Mouse (Mus musculus): ENCODE results near the gene Sh3bp5. TPM values are rescaled to one million over a fixed set of nuclear protein-coding genes. Genes with fewer than 3 reads are reported as not detected.

Sh3bp5 gene
- polyA plus RNA-seq, 1 experiment = 2.2 TPM

DNA sequence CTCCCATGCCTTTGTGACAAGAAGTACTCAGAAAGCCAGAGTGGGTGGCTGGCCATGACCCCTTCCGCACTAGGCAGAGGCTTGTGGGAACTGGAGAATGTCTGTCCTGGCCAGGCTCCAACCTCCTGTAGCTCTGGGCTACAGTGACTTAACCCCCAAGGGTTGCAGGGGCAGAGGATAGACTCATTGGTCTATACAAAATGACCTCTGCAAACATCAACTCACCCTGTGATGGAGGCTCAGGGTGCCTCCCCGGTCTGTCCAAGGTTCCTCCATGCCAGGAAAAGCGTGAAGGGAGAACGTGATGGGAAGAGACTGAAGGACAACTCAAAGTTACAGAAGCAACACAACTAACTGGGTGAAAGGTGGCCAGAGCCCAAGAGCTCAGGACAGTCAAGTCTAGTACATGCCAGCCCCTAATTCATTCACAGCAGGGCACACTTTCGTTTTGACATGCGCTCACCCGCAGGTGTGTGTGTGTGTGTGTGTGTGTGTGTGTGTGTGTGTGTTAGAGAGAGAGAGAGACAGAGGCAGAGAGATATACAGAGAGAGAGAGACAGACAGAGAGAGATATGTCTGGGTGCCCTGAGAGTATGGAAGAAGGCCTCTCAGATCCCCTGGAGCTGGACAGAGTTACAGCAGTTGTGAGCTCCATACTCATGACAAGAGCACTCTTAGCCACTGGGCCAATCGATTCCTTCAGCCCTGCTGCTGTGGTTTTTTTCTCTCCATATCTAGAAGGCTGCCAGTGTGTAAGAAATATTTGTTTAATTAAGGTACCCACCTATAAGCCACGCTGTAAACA lies 37.9 kb downstream of the Sh3bp5 start:
- H3K36me3 ChIP-seq (replicated peaks; ENCODE audit: low read length) = no peaks in the 10 kb centered on the region
- TF ChIP-seq GATA1 (IDR thresholded peaks at IDR 0.05; ENCODE audit: borderline replicate concordance, low read length) (no peak), FLI1 (IDR thresholded peaks at IDR 0.05; ENCODE audit: low read length) (no peak)
- peaks cover 13% of the 10 kb centered on the region for H3K4me1 ChIP-seq

DNA sequence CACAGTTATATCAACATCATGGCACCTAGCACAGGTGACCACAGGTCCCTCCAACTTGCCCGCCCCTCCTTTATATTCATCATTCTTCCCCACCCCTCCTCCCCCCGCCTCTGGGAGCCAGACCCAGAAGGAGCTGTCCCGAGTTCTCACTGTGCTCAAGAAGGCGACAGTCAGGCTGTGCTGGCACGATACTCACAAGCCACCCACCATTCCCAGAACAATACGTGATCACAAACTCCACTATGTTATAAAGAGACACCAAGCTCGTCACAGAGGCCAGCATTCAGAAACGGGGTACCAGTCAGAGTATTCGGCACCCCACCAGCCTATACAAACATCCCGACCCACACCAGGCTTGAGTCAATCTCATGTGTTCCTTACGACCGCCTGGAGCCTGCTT lies 38.5 kb downstream of the Sh3bp5 start:
- Histone ChIP-seq H3K9me3 (peaks cover 13% of the 10 kb centered on the region), H3K27me3 (replicated peaks) (peaks cover 68% of the 10 kb centered on the region), H3K4me1 (peaks cover 13% of the 10 kb centered on the region), H3K4me3 (replicated peaks) (no peak overlapping the region), H3K36me3 (replicated peaks; ENCODE audit: low read length) (no peaks in the 10 kb centered on the region)
- TF ChIP-seq FLI1 (IDR thresholded peaks at IDR 0.05; ENCODE audit: low read length) = no peak
- no peak for TF ChIP-seq GATA1 (IDR thresholded peaks at IDR 0.05; ENCODE audit: borderline replicate concordance, low read length)

More for the DNA sequence above, 37.9 kb downstream of the Sh3bp5 start:
- Histone ChIP-seq H3K4me3 (replicated peaks) (no peak overlapping the region), H3K27me3 (replicated peaks) (peaks cover 68% of the 10 kb centered on the region), H3K9me3 (peaks cover 13% of the 10 kb centered on the region)

DNA sequence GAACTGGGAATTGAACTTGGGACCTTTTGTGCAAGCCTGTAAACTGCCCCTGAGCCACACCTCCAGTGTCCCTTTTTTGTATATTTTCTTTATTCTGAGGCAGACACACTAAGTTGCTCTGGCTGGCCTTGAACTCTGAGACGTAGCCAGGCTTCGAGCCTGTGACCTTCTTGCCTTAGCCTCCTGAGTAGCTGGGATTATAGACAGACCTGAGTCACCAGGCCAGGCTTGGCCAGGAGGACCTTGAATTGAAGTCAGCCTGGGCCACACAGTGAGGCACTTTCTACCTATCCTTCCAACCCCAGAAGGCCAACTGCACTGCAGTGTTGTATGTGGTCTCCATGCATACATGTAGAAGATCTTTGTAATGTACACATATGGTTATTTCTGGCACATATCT lies 39.5 kb downstream of the Sh3bp5 start:
- Histone ChIP-seq H3K27me3 (replicated peaks) (peaks cover 68% of the 10 kb centered on the region), H3K9me3 (peaks cover 13% of the 10 kb centered on the region), H3K4me1 (peaks cover 10% of the 10 kb centered on the region), H3K36me3 (replicated peaks; ENCODE audit: low read length) (no peaks in the 10 kb centered on the region), H3K4me3 (replicated peaks) (no peak overlapping the region)
- TF ChIP-seq GATA1 (IDR thresholded peaks at IDR 0.05; ENCODE audit: borderline replicate concordance, low read length) (no peak), FLI1 (IDR thresholded peaks at IDR 0.05; ENCODE audit: low read length) (no peak)

DNA sequence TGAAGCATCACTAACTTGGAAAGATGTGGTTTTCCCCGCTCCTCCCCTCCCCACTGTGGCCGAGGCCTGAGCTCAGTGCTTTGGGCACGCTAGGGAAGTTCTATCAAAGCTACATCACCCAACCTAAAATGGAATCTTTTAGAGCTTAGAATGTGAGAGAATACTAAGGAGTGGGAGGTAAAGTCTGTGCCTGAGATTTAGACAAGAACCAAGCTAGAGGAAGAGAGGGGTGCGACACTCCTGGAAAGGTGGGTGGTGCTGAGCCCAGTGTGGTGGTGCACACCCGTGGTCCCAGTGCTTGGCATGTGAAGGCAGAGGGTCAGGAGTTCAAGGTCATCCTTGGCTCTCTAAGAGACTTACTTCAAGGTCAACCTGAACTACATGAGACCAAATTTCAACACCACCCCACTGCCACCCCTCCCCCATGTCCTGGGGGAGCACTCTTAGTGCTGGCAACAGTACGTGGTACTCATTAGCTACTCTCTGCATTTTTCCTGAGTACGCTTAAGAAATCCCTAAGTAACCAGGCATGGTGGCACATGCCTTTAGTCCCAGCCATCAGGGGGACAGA lies 40.2 kb downstream of the Sh3bp5 start:
- Histone ChIP-seq H3K27me3 (replicated peaks) (peaks cover 63% of the 10 kb centered on the region), H3K4me1 (peaks cover 10% of the 10 kb centered on the region), H3K36me3 (replicated peaks; ENCODE audit: low read length) (no peaks in the 10 kb centered on the region), H3K4me3 (replicated peaks) (peak overlapping the region; percentile 1), H3K9me3 (peaks cover 13% of the 10 kb centered on the region)
- TF ChIP-seq GATA1 (IDR thresholded peaks at IDR 0.05; ENCODE audit: borderline replicate concordance, low read length) = no peak
- no peak for TF ChIP-seq FLI1 (IDR thresholded peaks at IDR 0.05; ENCODE audit: low read length)

DNA sequence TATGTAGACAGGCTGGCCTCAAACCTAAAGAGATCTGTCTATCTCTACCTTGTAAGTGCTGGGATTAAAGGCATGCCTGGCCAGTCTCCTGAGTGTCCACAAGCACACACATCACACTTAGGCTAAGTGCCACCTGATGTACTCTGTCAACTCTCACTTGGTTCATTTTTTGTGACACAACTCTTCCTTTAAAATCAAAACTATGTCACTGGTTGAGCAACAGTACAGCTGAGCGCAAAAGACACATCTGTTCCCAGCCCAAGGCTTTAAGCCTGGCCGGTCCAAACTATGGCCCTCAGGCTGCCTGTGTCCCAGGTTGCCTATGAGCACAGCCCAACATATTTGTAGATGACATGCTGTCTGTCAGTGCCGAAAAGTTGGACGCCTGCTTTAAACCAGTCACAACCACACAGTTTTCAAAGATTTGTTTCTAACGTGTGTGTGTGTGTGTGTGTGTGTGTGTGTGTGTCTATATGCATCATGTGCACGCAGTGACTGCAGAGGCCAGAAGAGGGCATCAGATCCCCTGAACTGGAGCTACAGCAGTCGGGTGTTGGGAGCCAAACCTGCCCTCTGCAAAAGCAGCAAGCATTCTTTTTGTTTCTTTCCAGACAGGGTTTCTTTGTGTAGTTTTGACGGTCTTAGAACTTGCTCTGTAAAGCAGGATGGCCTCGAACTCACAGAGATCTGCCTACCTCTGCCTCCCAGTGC lies 40.9 kb downstream of the Sh3bp5 start:
- peaks cover 61% of the 10 kb centered on the region for H3K27me3 ChIP-seq (replicated peaks)
- H3K36me3 ChIP-seq (replicated peaks; ENCODE audit: low read length) = no peaks in the 10 kb centered on the region
- no peak overlapping the region for H3K4me3 ChIP-seq (replicated peaks)
- peaks cover 10% of the 10 kb centered on the region for H3K4me1 ChIP-seq
- peaks cover 13% of the 10 kb centered on the region for H3K9me3 ChIP-seq
- no peak for TF ChIP-seq FLI1 (IDR thresholded peaks at IDR 0.05; ENCODE audit: low read length)

DNA sequence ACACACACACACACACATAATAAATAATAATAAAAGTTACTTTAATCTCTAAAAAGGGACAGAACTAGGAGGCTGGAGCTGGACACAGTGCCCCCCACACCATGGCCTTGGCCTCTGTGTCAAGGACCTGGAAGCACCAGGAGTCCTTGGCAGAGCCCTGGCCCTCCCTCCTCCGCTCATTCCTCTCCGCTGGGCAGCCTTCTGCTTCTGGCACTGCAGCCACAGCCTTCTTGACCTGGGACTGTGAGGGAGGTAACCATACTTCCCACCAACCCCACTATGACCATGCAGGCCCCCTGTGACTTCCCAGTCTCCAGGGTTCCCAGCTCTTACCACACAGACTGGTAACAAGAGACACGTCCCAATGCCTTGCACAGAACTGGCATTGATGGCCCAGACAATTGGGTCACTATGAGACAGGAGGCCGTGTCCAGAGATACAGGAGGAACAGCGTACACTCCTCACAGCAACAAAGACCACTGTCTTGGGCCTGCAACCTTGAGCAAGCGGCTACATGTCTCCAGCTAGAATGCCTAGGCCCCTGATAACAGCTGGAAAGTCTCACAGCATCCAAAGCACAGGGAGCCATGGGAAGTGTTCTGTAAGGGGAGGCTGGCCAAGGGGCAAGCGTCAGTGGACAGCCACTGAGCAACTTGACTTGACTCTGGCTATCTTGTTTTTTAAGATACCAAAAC lies 41.8 kb downstream of the Sh3bp5 start:
- Histone ChIP-seq H3K9me3 (peaks cover 13% of the 10 kb centered on the region), H3K4me3 (replicated peaks) (no peak overlapping the region), H3K4me1 (peaks cover 10% of the 10 kb centered on the region), H3K27me3 (replicated peaks) (peaks cover 65% of the 10 kb centered on the region), H3K36me3 (replicated peaks; ENCODE audit: low read length) (no peaks in the 10 kb centered on the region)
- no peak for TF ChIP-seq FLI1 (IDR thresholded peaks at IDR 0.05; ENCODE audit: low read length)
- no peak for TF ChIP-seq GATA1 (IDR thresholded peaks at IDR 0.05; ENCODE audit: borderline replicate concordance, low read length)

DNA sequence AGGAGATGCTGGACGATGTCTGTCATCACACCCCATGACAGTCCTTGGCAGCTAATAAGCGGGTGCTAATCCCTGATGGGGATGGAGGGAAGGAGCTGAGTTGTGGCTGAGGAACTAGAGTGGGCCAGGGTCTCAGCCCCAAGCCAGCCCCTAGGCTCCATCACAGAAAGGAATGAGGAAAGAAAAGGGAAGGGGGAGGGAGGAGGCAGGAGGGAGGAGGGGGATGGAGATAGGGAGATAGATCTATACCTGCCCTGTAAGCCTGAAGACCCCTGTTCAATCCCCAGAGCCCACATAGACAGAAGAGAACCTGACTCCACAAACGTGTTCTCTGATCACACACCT lies 42.4 kb downstream of the Sh3bp5 start:
- Histone ChIP-seq H3K9me3 (peaks cover 13% of the 10 kb centered on the region), H3K4me3 (replicated peaks) (no peak overlapping the region), H3K36me3 (replicated peaks; ENCODE audit: low read length) (no peaks in the 10 kb centered on the region), H3K4me1 (peaks cover 10% of the 10 kb centered on the region), H3K27me3 (replicated peaks) (peaks cover 62% of the 10 kb centered on the region)
- no peak for TF ChIP-seq GATA1 (IDR thresholded peaks at IDR 0.05; ENCODE audit: borderline replicate concordance, low read length)
- no peak for TF ChIP-seq FLI1 (IDR thresholded peaks at IDR 0.05; ENCODE audit: low read length)

DNA sequence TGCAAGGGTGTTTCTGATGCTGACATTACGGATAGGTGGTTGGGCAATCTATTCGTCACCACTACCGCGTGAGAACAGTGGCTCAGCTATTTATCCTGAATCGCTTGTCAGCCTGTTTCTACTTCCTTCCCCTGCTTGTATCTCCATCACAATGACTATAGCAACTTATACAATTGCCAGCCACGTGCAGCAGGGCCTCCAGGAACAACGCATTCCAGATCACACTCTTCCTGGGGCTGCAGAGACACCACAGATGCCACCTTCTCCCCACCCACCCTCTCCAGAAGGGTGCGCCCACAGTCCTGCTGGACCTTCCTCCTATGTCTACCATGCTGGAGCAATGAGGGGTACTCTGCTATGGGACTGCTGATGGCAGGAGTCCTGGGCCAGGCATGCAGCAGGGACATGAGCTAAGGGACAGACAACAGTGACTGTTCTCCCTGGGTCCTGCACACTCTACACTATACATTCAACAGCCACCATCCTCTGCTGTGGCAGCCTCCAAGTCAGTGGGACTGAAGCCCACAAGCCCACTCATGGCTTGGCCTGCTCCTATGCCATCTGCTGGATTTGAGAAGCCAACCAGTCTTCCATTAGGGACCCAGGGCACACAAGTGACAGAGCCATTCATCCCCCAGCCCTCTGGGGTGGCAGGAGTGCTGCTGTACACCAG lies 42.9 kb downstream of the Sh3bp5 start:
- no peaks in the 10 kb centered on the region for H3K36me3 ChIP-seq (replicated peaks; ENCODE audit: low read length)
- peaks cover 13% of the 10 kb centered on the region for H3K9me3 ChIP-seq
- TF ChIP-seq FLI1 (IDR thresholded peaks at IDR 0.05; ENCODE audit: low read length) (no peak), GATA1 (IDR thresholded peaks at IDR 0.05; ENCODE audit: borderline replicate concordance, low read length) (no peak)
- H3K27me3 ChIP-seq (replicated peaks) = peaks cover 66% of the 10 kb centered on the region
- H3K4me1 ChIP-seq = peaks cover 11% of the 10 kb centered on the region
- peak overlapping the region; percentile 9 for H3K4me3 ChIP-seq (replicated peaks)

DNA sequence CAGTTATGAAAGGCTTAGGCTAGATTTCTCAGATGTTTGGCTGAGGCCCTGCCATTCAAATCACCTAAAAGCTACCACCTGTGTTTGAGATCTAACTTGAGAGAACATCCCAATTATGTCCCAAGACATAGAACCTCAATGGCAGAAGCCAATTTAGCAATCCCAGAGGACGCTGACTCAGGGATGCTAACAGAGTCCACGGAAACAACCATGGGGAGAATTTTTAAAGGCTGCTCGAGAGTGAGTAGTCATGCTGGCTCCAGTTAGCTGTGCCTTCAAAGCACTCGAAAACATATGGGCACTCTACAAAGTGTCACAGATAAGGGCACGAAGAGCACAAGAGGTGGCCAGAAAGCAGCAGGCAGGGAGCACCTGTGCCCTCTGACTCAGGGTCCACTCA lies 43.6 kb downstream of the Sh3bp5 start:
- TF ChIP-seq GATA1 (IDR thresholded peaks at IDR 0.05; ENCODE audit: borderline replicate concordance, low read length) = no peak
- no peak for TF ChIP-seq FLI1 (IDR thresholded peaks at IDR 0.05; ENCODE audit: low read length)
- Histone ChIP-seq H3K4me1 (peaks cover 18% of the 10 kb centered on the region), H3K36me3 (replicated peaks; ENCODE audit: low read length) (no peaks in the 10 kb centered on the region), H3K4me3 (replicated peaks) (peak overlapping the region; percentile 21), H3K9me3 (peaks cover 13% of the 10 kb centered on the region), H3K27me3 (replicated peaks) (peaks cover 66% of the 10 kb centered on the region)
